Mouse (Mus musculus) G1E (cell line): Measurements from ENCODE around the gene Kif13a. TPM values are rescaled to one million over a fixed set of nuclear protein-coding genes. Genes with fewer than 3 reads are reported as not detected.

Experiments used
- ATAC-seq: 2 replicates; pipeline ENCODE4 v1.8.0; 2016; ENCODE audit warnings: mild to moderate bottlenecking; ENCODE audit not compliant: insufficient number of reproducible peaks, poor library complexity, low FRiP score, severe bottlenecking; ENCODE audit errors: extremely low read depth
- DNase-seq: peaks from one replicate; pipeline ENCODE4 v3.0.0; 2012; ENCODE audit warnings: low spot score
- H3K27me3 ChIP-seq: 2 replicates; pipeline ENCODE4 v1.6.1; 2012; ENCODE audit warnings: mild to moderate bottlenecking, low read length, inconsistent platforms; ENCODE audit not compliant: insufficient read depth
- H3K36me3 ChIP-seq: replicated peaks from 2 replicates; pipeline ENCODE3; 2012; ENCODE audit warnings: mild to moderate bottlenecking, inconsistent platforms
- H3K4me1 ChIP-seq: 2 replicates; pipeline ENCODE4 v1.6.1; 2012; ENCODE audit warnings: low read depth, low read length, inconsistent platforms, mixed read lengths; ENCODE audit not compliant: insufficient read depth
- H3K4me3 ChIP-seq: 2 replicates; pipeline ENCODE4 v1.5.1; 2012; ENCODE audit warnings: low read depth, mild to moderate bottlenecking, inconsistent platforms, low read length, moderate library complexity, mixed read lengths
- H3K9me3 ChIP-seq: replicated peaks from 2 replicates; pipeline ENCODE4 v1.6.1; 2012; ENCODE audit warnings: inconsistent platforms
- CTCF ChIP-seq: IDR thresholded peaks from 2 replicates; pipeline ENCODE4 v1.5.1; 2012; ENCODE audit warnings: low read depth, low read length, inconsistent platforms, mixed read lengths
- GATA1 ChIP-seq: IDR thresholded peaks from 2 replicates; pipeline ENCODE4 v1.6.1; 2012; ENCODE audit warnings: borderline replicate concordance, low read length, inconsistent platforms, mixed read lengths
- GATA2 ChIP-seq: IDR thresholded peaks from 2 replicates; pipeline ENCODE4 v1.6.1; 2012; ENCODE audit warnings: low read depth, low read length, inconsistent platforms, borderline replicate concordance
- POLR2AphosphoS5 ChIP-seq: IDR thresholded peaks from 2 replicates; pipeline ENCODE4 v1.6.1; 2012; ENCODE audit warnings: low read depth, low read length, inconsistent platforms; ENCODE audit not compliant: insufficient replicate concordance
- TAL1 ChIP-seq: conservative IDR thresholded peaks from 2 replicates; pipeline ENCODE4 v1.6.1; 2012; ENCODE audit warnings: low read depth, low read length, inconsistent platforms, mixed read lengths
- polyA plus RNA-seq: library from polyadenylated mRNA; stranded (reverse); fragments of >175 nt; gene quantifications from 2 replicates; pipeline ENCODE4 v1.2.3, GENCODE M21; 2012
- total RNA-seq, 2 experiments: library from RNA; stranded (forward) in 1 of 2; stranded (reverse) in 1 of 2; fragments of 200-1000 nt in 1 of 2; fragments of >200 nt in 1 of 2; fragmentation: Nextera tagmentation in 1 of 2; gene quantifications; 2 replicates each; pipeline ENCODE4 v1.2.3; 2014 to 2017

Gene Kif13a
- total and polyA plus RNA-seq, 3 experiments, result 0.16 TPM; not detected in 2

DNA sequence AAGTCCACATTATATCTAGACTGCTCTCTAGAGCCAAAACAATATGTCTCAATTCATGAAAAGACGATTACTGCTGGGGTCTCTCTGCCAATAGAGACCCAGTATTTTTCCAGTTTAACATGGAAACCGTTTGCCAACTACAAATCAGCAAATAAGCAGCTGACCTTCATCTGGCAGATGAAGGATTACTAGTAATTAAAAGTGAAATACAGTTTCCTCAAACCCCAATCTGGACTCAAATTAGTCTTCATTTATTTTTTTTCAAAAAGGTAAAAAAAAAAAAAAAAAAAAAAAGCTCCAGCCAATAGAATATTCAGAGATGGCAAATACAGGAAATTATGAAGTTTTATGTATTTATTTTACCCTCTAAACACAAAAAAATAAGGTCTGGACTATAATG lies 199.7 kb downstream of the Kif13a start:
- peaks cover 13% of the 10 kb centered on the region for H3K4me1 ChIP-seq
- TF ChIP-seq GATA1 (no peak), TAL1 (no peak), POLR2AphosphoS5 (no peak), GATA2 (no peak), CTCF (no peak)
- no peak overlapping the region for H3K4me3 ChIP-seq
- DNase-seq (no peak), ATAC-seq (no peak)
- H3K9me3 ChIP-seq, result no peaks in the 10 kb centered on the region; the same call in 1 of the 2 replicates
- peaks cover 3% of the 10 kb centered on the region for H3K36me3 ChIP-seq
- H3K27me3 ChIP-seq, result no peaks in the 10 kb centered on the region

- no peak for TF ChIP-seq TAL1
- no peak for TF ChIP-seq POLR2AphosphoS5
- TF ChIP-seq GATA2, result no peak
- TF ChIP-seq CTCF, result no peak
- TF ChIP-seq GATA1, result no peak
- DNase-seq (no peak), ATAC-seq (no peak)
- peaks cover 8% of the 10 kb centered on the region for H3K36me3 ChIP-seq
- H3K9me3 ChIP-seq, result no peaks in the 10 kb centered on the region; the same call in 1 of the 2 replicates
- peak overlapping the region; percentile 89 for H3K4me3 ChIP-seq
- H3K4me1 ChIP-seq, result peaks cover 22% of the 10 kb centered on the region
- no peaks in the 10 kb centered on the region for H3K27me3 ChIP-seq
Measured at GRCm38 (mm10) chr13:46728411-46728810, 201.3 kb downstream of the Kif13a start.

- ATAC-seq, result peak; percentile 82
Measured at GRCm38 (mm10) chr13:46727837-46728268, 201.8 kb downstream of the Kif13a start, which contains the start of gene Nup153. Nup153 (minus strand) TSS chr13:46727940.

DNA sequence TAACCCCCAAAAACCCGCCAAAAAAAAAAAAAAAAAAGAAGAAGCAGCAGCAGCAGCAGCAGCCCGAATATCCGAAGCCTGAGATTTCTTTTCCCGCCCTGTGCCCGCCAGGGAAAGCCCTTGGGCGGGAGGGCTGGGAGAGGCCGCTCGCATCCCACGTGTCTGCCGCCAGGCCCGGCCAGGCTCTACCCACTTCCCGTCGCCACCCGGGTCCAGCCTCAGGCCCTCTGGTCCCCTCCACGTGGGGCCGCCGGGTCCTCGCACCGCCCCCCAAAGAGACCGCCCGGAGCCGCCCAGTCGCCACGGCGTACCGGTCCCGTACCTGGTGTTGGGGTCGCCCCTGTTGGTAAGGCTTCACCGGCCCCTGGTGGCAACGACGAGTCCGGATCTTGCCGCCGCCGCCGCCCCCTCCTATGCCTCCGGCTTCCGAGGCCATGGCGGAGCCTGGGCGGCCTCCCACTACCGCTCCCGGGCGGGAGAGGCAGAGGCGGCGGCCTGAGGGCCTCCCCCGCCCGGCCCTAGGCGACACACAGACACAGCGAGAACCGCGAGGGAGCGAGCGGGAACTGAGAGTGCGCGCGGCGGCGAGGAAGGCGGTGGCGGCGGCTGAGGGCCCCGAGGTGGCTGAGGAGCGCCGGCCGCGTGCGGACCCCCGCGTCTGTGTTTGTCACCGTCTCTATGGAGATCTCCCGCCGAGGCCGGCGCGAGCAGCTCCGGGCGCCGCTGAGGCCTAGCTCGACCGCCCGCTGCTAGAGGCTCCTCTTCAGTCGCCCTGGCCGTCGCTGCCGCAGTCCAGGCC lies 202.4 kb downstream of the Kif13a start:
- H3K27me3 ChIP-seq, result no peaks in the 10 kb centered on the region
- H3K4me1 ChIP-seq, result peaks cover 27% of the 10 kb centered on the region
- DNase-seq (peak; percentile 24), ATAC-seq (peak; percentile 23; the same call in 1 of the 2 replicates)
- TF ChIP-seq CTCF (no peak), POLR2AphosphoS5 (no peak), GATA2 (no peak)
- no peaks in the 10 kb centered on the region; the same call in 1 of the 2 replicates for H3K9me3 ChIP-seq
- peak overlapping the region; percentile 89 for H3K4me3 ChIP-seq
- peaks cover 8% of the 10 kb centered on the region for H3K36me3 ChIP-seq

More at GRCm38 (mm10) chr13:46727837-46728268, 201.8 kb downstream of the Kif13a start, which contains the start of gene Nup153:
- peak; percentile 65 for DNase-seq
- H3K36me3 ChIP-seq, result peaks cover 8% of the 10 kb centered on the region
- peak within 1 kb of the TSS; percentile 89 for H3K4me3 ChIP-seq
- no peaks in the 10 kb centered on the region; the same call in 1 of the 2 replicates for H3K9me3 ChIP-seq
- no peaks in the 10 kb centered on the region for H3K27me3 ChIP-seq
- no peak for TF ChIP-seq CTCF
- TF ChIP-seq GATA2, result no peak
- TF ChIP-seq TAL1, result no peak
- TF ChIP-seq POLR2AphosphoS5, result no peak
- no peak for TF ChIP-seq GATA1
- peaks cover 24% of the 10 kb centered on the region for H3K4me1 ChIP-seq

GRCm38 (mm10) chr13:46726288-46727037 lies 203.2 kb downstream of the Kif13a start:
- TF ChIP-seq GATA2, result no peak
- no peak for TF ChIP-seq POLR2AphosphoS5
- no peak for TF ChIP-seq CTCF
- TF ChIP-seq GATA1, result no peak
- TF ChIP-seq TAL1, result no peak
- ATAC-seq (no peak), DNase-seq (no peak)
- Histone ChIP-seq H3K4me1 (peaks cover 33% of the 10 kb centered on the region), H3K27me3 (no peaks in the 10 kb centered on the region), H3K9me3 (no peaks in the 10 kb centered on the region), H3K36me3 (peaks cover 11% of the 10 kb centered on the region), H3K4me3 (peak overlapping the region; percentile 89)

- Histone ChIP-seq H3K27me3 (no peaks in the 10 kb centered on the region), H3K9me3 (no peaks in the 10 kb centered on the region), H3K36me3 (peaks cover 11% of the 10 kb centered on the region), H3K4me1 (peaks cover 41% of the 10 kb centered on the region), H3K4me3 (peak overlapping the region; percentile 56; the same call in 1 of the 2 replicates)
- TF ChIP-seq GATA2, result no peak
- TF ChIP-seq TAL1, result no peak
- no peak for TF ChIP-seq GATA1
- TF ChIP-seq POLR2AphosphoS5, result no peak
- TF ChIP-seq CTCF, result no peak
- DNase-seq, result no peak
- ATAC-seq, result no peak
Measured at GRCm38 (mm10) chr13:46725227-46725626, 204.4 kb downstream of the Kif13a start.
